Mouse (Mus musculus): ENCODE data around the gene Chd6. TPM values are rescaled to one million over a fixed set of nuclear protein-coding genes. Genes with fewer than 3 reads are reported as not detected.

Chd6 gene
- polyA plus RNA-seq (2012; rRNA removed; ENCODE audit: low replicate concordance): 1.3 and 2.5 TPM in 2 replicates

DNA sequence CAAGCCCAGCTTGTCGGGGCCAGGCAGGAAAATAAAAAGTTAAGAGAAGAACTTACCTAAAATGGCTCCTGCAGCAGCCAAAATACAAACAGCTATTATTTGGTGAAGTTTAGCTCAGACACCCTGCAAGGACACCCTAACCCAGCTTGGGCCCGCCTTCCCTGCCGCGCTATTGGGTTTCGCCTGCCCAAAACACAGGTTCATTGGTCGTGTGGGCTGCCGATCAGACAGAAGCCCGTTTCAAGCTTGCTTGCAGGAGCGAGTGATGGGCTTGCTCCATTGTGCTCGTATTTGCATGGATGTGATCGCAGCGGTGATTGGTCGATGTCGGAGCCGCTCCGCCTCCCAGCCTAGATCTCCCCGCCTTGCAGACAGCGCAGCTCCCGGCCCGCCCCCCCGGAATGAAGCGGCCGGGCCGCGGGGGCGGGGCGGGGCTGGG, at the start of gene Chd6:
Gene Chd6, minus strand, starts transcription at position 143 of the 439 bp plus-strand sequence.

DNA sequence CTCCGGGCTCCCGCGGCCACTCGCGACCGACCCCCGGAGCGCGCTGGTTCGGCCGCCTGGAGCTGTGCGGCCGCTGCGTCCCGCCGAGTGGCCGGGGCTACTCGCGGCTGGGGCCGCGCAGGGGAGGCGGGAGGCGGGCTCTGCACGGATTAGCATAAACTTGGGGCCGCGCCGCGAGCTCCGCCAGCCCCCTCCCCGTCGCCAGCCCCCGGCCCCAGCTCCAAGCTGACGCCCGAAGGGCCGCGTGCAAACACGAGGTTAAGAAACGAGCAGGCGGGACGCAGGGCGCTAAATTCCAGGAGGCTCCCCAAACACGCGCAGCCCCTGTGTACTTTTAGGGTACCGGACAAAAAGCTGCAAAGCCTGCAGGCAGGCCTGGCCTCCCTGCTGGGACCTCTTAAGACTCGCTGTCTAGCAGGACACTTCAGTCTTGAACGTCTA, 196.6 kb downstream of the Chd6 start, which contains the start of gene Emilin3:
Gene Emilin3, minus strand, starts transcription at position 98 of the 441 bp plus-strand sequence.

Other genes starting within 250 kb of the Chd6 start
- gene Zhx3, start 236.1 kb downstream of the Chd6 start, polyA plus RNA-seq (2012; rRNA removed; ENCODE audit: low replicate concordance): 4.5 and 5.1 TPM in 2 replicates
- gene Lpin3, start 228.4 kb downstream of the Chd6 start, polyA plus RNA-seq (2012; rRNA removed; ENCODE audit: low replicate concordance): 23.4 and 33.2 TPM in 2 replicates
- 0.18 and 0.35 TPM in 2 replicates for gene Emilin3, start 196.7 kb downstream of the Chd6 start, polyA plus RNA-seq (2012; rRNA removed; ENCODE audit: low replicate concordance)

All from duodenum, adult 2 months (tissue).